Mouse (Mus musculus) NIH3T3 (cell line): Measurements from ENCODE around the gene Sgce.

Experiments used
- DNase-seq: peaks from one replicate; pipeline ENCODE4 v3.0.0-alpha.2; 2012; ENCODE audit warnings: low read depth

The Sgce gene

DNA sequence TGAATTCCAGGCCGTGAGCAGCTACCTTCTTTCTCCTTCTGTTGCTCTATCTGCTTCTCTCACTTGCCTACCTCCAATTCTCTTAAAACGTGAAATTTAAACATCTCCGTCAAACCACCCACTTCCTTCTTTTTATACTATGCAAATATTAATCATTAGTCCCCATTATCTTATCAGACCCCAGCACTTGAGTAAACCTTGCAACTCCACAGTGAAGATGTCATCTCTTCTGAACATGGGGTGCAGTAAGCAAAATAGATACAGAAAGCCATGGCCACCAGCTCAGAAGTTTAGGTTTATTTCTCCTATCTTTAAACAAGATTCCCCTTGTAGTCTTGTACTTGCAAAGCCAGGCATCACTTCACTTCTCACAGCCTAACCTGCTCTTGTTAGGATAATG lies 99.7 kb downstream of the Sgce start:
- no peak for DNase-seq

DNA sequence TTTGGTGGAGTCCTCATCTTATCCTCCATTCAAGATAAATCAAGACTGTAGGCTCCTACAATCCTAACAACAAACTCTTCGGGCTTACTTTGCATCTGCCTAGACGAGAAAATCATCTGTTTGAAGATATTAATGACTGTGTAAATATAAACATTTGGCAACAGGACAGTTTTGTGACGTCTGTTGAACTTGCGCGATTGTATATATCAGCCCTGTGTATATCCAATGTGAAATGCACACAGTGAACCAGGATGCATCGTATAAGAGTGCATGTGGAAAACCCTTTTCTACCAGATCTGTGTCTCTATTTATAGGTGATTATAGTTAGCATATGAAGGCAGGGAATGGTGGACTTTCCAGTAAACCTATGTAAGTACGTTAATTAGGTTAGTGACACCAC lies 104.9 kb downstream of the Sgce start:
- DNase-seq = no peak

DNA sequence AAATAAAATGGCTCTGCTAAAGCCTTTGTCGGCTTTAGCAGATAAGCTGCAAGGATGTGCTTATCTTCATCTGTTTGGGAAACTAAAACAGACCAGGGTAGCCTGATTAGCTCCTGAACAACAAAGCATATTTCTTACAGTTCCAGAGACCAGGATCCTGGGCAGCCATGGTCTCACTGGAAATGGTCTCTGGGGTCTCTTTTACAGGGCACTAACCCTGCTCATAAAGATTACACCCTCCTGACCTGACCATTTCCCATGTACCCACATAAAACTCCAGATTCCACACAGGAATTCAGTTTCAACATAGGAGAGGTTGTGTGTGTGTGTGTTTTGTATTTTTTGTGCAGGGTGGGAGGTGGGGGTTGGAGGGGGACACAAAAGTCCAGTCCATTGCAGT lies 112.2 kb downstream of the Sgce start:
- DNase-seq = no peak

DNA sequence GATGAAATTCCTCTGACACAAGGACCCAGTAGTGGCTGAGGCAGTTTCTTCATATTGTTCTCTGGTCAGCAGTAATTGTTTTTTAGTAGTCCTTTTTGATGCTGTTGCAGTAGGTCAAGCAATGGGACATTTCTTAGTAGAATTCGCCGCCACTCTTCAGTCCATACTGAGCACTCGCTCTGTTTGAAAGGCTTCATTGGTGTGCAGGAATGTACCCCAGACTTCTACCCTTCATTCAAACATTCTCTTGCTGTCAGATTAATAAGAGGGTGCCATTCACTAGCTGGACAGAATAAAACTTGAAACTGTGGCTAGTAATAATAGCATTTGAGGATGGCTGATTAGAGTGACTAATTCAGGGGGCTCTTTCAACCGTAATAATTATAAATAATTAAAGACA lies 113.8 kb downstream of the Sgce start:
- DNase-seq = no peak

- DNase-seq = no peak
These were observed 115.5 kb downstream of the Sgce start for GRCm38 (mm10) chr6:4631464-4631863.
